Mouse (Mus musculus): ENCODE measurements around the gene Hist2h2aa1.
"Not testable (repeated sequence)": the region's sequence is repeated elsewhere in the genome, so short reads cannot be mapped to it uniquely, and the experiment has no call there.

DNA sequence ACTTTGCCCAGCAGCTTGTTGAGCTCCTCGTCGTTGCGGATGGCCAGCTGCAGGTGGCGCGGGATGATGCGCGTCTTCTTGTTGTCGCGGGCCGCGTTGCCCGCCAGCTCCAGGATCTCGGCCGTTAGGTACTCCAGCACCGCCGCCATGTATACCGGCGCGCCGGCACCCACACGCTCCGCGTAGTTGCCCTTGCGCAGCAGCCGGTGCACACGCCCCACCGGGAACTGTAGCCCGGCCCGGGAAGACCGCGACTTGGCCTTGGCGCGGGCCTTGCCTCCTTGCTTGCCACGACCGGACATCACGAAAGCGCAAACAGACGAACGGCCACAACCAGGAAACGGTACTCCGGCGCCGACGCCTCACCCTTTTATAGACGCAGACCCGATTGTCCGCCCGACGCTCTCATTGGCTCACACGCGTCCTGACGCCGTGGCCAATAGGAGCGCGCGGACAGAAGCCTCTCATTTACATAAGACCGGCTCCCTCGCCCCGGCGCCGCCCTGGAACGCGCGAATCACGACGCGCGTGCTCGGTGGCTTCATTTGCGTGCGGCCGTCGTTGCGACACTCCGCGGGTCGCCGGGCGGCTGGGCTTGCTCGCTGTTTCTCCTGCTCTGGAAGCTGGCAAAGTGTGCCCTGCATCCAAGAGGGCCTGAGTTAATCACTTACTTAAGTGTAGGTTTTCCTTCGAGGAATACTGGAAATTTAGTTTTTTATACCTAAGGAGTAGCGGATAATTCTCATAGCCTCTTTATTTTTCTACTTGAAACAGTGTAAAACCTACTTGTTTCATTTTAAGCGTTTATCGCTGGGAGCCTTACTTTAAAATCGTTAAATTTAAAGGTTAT lies 5.1 kb upstream of the Hist2h2aa1 start, which contains the start of gene Hist2h2aa2:
- not testable (repeated sequence) for TF ChIP-seq CTCF (IDR thresholded peaks at IDR 0.05; ENCODE audit: control insufficient read depth, insufficient read depth, low read length)
- peak; percentile 64 for TF ChIP-seq POLR2A (IDR thresholded peaks at IDR 0.05; ENCODE audit: borderline replicate concordance, control insufficient read depth, low read depth, low read length)
